Mouse (Mus musculus) embryonic facial prominence, embryonic 11.5 days (tissue): ENCODE data around the gene Crtc2. TPM values are rescaled to one million over a fixed set of nuclear protein-coding genes. Genes with fewer than 3 reads are reported as not detected.

Experiments used
- ATAC-seq: fragments of 200-750 bp; cut with Nextera tagmentation; replicated peaks from 2 replicates; pipeline ENCODE4 v1.8.0; 2017; ENCODE audit warnings: low read depth; ENCODE audit not compliant: insufficient number of reproducible peaks, low FRiP score, low TSS enrichment
- DNase-seq: peaks from one replicate; pipeline ENCODE4 v3.0.0-alpha.2; 2015; ENCODE audit warnings: low spot score
- H3K27ac ChIP-seq: fragments of 300-500 bp; sonication (generic); replicated peaks from 2 replicates; pipeline ENCODE4 v1.5.1; 2014; ENCODE audit warnings: mild to moderate bottlenecking, low read depth, low read length, control low read depth
- H3K27me3 ChIP-seq: fragments of 300-500 bp; sonication (generic); 2 replicates; pipeline ENCODE4 v1.6.1; 2014; ENCODE audit warnings: mild to moderate bottlenecking, low read length, moderate library complexity, mixed read lengths; ENCODE audit not compliant: control insufficient read depth, insufficient read depth
- H3K36me3 ChIP-seq: fragments of 300-500 bp; sonication (generic); replicated peaks from 2 replicates; pipeline ENCODE4 v1.6.1; 2014; ENCODE audit warnings: low read depth, mild to moderate bottlenecking, low read length, moderate library complexity, mixed read lengths; ENCODE audit not compliant: control insufficient read depth, insufficient read depth
- H3K4me1 ChIP-seq: fragments of 300-500 bp; sonication (generic); 2 replicates; pipeline ENCODE4 v1.6.1; 2014; ENCODE audit warnings: low read length, mixed read lengths; ENCODE audit not compliant: control insufficient read depth, insufficient read depth
- H3K4me2 ChIP-seq: fragments of 300-500 bp; sonication (generic); 2 replicates; pipeline ENCODE4 v1.6.1; 2014; ENCODE audit warnings: low read depth, mild to moderate bottlenecking, control low read depth, low read length, moderate library complexity
- H3K4me3 ChIP-seq: fragments of 300-500 bp; sonication (generic); 2 replicates; pipeline ENCODE4 v1.5.1; 2014; ENCODE audit warnings: low read depth, low read length, control low read depth
- H3K9ac ChIP-seq: fragments of 300-500 bp; sonication (generic); replicated peaks from 2 replicates; pipeline ENCODE4 v1.6.1; 2014; ENCODE audit warnings: mild to moderate bottlenecking, control low read depth, low read length
- H3K9me3 ChIP-seq: fragments of 300-500 bp; sonication (generic); replicated peaks from 2 replicates; pipeline ENCODE4 v1.6.1; 2016; ENCODE audit warnings: mild to moderate bottlenecking, low read length, inconsistent platforms, mixed read lengths; ENCODE audit not compliant: control insufficient read depth
- microRNA-seq: library from miRNA; unstranded; fragments of <30 nt; microRNA quantifications from one replicate; pipeline ENCODE4, GENCODE M21; 2016; ENCODE audit warnings: borderline number of aligned reads
- polyA plus RNA-seq: library from polyadenylated mRNA; unstranded; fragments of >200 nt; fragmentation: Nextera tagmentation; extraction: Ambion mirVana; gene quantifications from 2 replicates; pipeline ENCODE4 v1.2.1, GENCODE M21; 2014

Gene Crtc2
- polyA plus RNA-seq, 1 experiment from 2014 or later, result 10.8 TPM

DNA sequence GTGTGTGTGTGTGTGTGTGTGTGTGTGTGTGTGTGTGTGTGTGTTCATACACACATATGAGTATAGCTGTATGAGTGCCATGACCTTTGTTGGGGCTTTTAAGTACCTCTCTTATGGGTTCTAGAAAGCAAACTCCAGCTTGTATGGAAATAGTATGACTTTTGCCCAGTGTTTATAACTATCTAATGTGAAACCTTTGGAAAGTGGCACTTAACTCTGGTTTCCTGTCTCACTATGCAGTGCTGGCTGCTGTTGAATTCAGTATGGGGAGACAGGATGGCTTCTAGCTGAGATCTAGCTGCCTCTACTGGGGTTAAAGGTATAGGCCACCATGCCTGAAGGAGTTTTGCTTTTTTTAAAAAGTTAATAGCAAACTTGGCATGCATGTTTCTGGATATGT lies 55.6 kb downstream of the Crtc2 start:
- no peaks in the 10 kb centered on the region for H3K27me3 ChIP-seq
- no peak overlapping the region for H3K9ac ChIP-seq
- DNase-seq (no peak), ATAC-seq (no peak)
- H3K9me3 ChIP-seq, result no peaks in the 10 kb centered on the region
- H3K4me3 ChIP-seq, result no peak overlapping the region
- H3K27ac ChIP-seq, result no peak overlapping the region
- no peaks in the 10 kb centered on the region for H3K4me1 ChIP-seq
- no peaks in the 10 kb centered on the region for H3K36me3 ChIP-seq
- H3K4me2 ChIP-seq, result no peak overlapping the region

GRCm38 (mm10) chr3:90313367-90313766 lies 59.4 kb downstream of the Crtc2 start:
- no peak overlapping the region for H3K9ac ChIP-seq
- no peak overlapping the region for H3K4me3 ChIP-seq
- no peaks in the 10 kb centered on the region for H3K27me3 ChIP-seq
- H3K4me2 ChIP-seq, result no peak overlapping the region
- ATAC-seq (no peak), DNase-seq (no peak)
- no peaks in the 10 kb centered on the region for H3K4me1 ChIP-seq
- no peak overlapping the region for H3K27ac ChIP-seq
- no peaks in the 10 kb centered on the region for H3K9me3 ChIP-seq
- H3K36me3 ChIP-seq, result no peaks in the 10 kb centered on the region

Small RNA genes within 50 kb of the gene (microRNA-seq; reads per million reads assigned to microRNA genes)
- not detected for gene Mir7012

Other genes with a start within 250 kb of the Crtc2 start
- gene 4933434E20Rik, start 202.5 kb upstream of the Crtc2 start, polyA plus RNA-seq, result 171 and 176 TPM in 2 replicates
- gene Ubap2l, start 201.5 kb upstream of the Crtc2 start, polyA plus RNA-seq, result 221 and 227 TPM in 2 replicates
- 551 and 574 TPM in 2 replicates for gene Tpm3, start 181.5 kb upstream of the Crtc2 start, polyA plus RNA-seq
- 0.42 and 0.45 TPM in 2 replicates for gene Nup210l, start 150.0 kb upstream of the Crtc2 start, polyA plus RNA-seq
- gene Rps27, start 40.5 kb upstream of the Crtc2 start, polyA plus RNA-seq, result 1,115 and 1,319 TPM in 2 replicates
- 13.2 and 14.7 TPM in 2 replicates for gene Rab13, start 40.5 kb upstream of the Crtc2 start, polyA plus RNA-seq
- gene Jtb, start 22.6 kb upstream of the Crtc2 start, polyA plus RNA-seq, result 94.4 and 103 TPM in 2 replicates
- 7.7 and 9.9 TPM in 2 replicates for gene Creb3l4, start 10.7 kb upstream of the Crtc2 start, polyA plus RNA-seq
- gene Slc39a1, start 6.0 kb upstream of the Crtc2 start, polyA plus RNA-seq, result 48.7 and 49.1 TPM in 2 replicates
- gene Dennd4b, start 11.0 kb downstream of the Crtc2 start, polyA plus RNA-seq, result 2.6 and 2.9 TPM in 2 replicates
- 12.6 TPM in 2 replicates for gene Gatad2b, start 39.0 kb downstream of the Crtc2 start, polyA plus RNA-seq
- gene Slc27a3, start 135.8 kb downstream of the Crtc2 start, polyA plus RNA-seq, result 15.3 and 16.8 TPM in 2 replicates
- gene Ints3, start 179.5 kb downstream of the Crtc2 start, polyA plus RNA-seq, result 31.7 and 32.1 TPM in 2 replicates
- gene Npr1, start 211.7 kb downstream of the Crtc2 start, polyA plus RNA-seq, result 1.7 and 3.0 TPM in 2 replicates
- gene Ilf2, start 222.0 kb downstream of the Crtc2 start, polyA plus RNA-seq, result 364 and 383 TPM in 2 replicates
- gene Snapin, start 236.9 kb downstream of the Crtc2 start, polyA plus RNA-seq, result 63.3 and 65.8 TPM in 2 replicates